Mouse (Mus musculus) CH12.LX (cell line): Measurements from ENCODE around the gene Gsdme. TPM values are rescaled to one million over a fixed set of nuclear protein-coding genes. Genes with fewer than 3 reads are reported as not detected.
A peak's percentile ranks its signal among the peaks of the same experiment; 100 is the strongest.

Source experiments
- DNase-seq: peaks from one replicate; pipeline ENCODE4 v3.0.0-alpha.2; 2013; ENCODE audit errors: extremely low read depth
- H3K27ac ChIP-seq: 2 replicates; pipeline ENCODE4 v1.5.1; 2012; ENCODE audit warnings: low read depth, mild to moderate bottlenecking, control low read depth, moderate library complexity; ENCODE audit not compliant: insufficient read depth
- H3K27me3 ChIP-seq: replicated peaks from 2 replicates; pipeline ENCODE3; 2012; ENCODE audit warnings: inconsistent platforms
- H3K36me3 ChIP-seq, 2 experiments: replicated peaks in 1 of 2; 2 replicates each; pipeline versions ENCODE3 to v1.6.1; 2012; ENCODE audit warnings: inconsistent platforms in 1 of 2, low read length in 1 of 2, mild to moderate bottlenecking in 1 of 2, mixed read lengths in 1 of 2, moderate library complexity in 1 of 2; ENCODE audit not compliant: control insufficient read depth in 1 of 2, insufficient read depth in 1 of 2
- H3K4me1 ChIP-seq, 2 experiments: 2 replicates each; pipeline ENCODE4 v1.6.1; 2012; ENCODE audit warnings: inconsistent platforms in 1 of 2, moderate library complexity in 1 of 2; ENCODE audit not compliant: insufficient read depth in 2 of 2, control insufficient read depth in 1 of 2
- H3K4me2 ChIP-seq: 2 replicates; pipeline ENCODE4 v1.6.1; 2012; ENCODE audit warnings: low read depth, mild to moderate bottlenecking, control low read depth; ENCODE audit not compliant: poor library complexity, insufficient read depth, severe bottlenecking
- H3K4me3 ChIP-seq, 3 experiments: fragments of 150-350 bp in 1 of 3; sonication (generic) in 1 of 3; replicated peaks in 1 of 3; 2 replicates each; pipeline versions ENCODE3 to v1.5.1; 2011 to 2012; ENCODE audit warnings: low read depth in 2 of 3, low read length in 2 of 3, mild to moderate bottlenecking in 2 of 3, moderate library complexity in 2 of 3, control low read depth in 1 of 3, improper control_type of control experiment in 1 of 3, inconsistent platforms in 1 of 3, mixed read lengths in 1 of 3; ENCODE audit not compliant: poor library complexity in 1 of 3
- H3K79me2 ChIP-seq: replicated peaks from 2 replicates; pipeline ENCODE4 v1.6.1; 2012; ENCODE audit warnings: mild to moderate bottlenecking, moderate library complexity; ENCODE audit not compliant: control insufficient read depth, poor library complexity, insufficient read depth, severe bottlenecking; ENCODE audit errors: extremely low read depth
- H3K9ac ChIP-seq: 2 replicates; pipeline ENCODE4 v1.6.1; 2012; ENCODE audit warnings: low read depth, mild to moderate bottlenecking, control low read depth, moderate library complexity; ENCODE audit not compliant: insufficient read depth
- H3K9me3 ChIP-seq: replicated peaks from 2 replicates; pipeline ENCODE3; 2012; ENCODE audit warnings: low read length, inconsistent platforms, mixed read lengths
- BHLHE40 ChIP-seq: IDR thresholded peaks from 2 replicates; pipeline ENCODE4 v1.6.1; 2011; ENCODE audit warnings: mild to moderate bottlenecking, low read depth, low read length, improper control_type of control experiment
- CHD1 ChIP-seq: IDR thresholded peaks from 2 replicates; pipeline ENCODE4 v1.6.1; 2012; ENCODE audit warnings: low read depth, low read length, improper control_type of control experiment, inconsistent platforms
- ELF1 ChIP-seq: IDR thresholded peaks from 2 replicates; pipeline ENCODE4 v1.6.1; 2014; ENCODE audit warnings: low read depth, mild to moderate bottlenecking, inconsistent platforms, low read length, improper control_type of control experiment
- EP300 ChIP-seq: IDR thresholded peaks from 2 replicates; pipeline ENCODE4 v1.6.1; 2011; ENCODE audit warnings: low read length, improper control_type of control experiment
- GABPA ChIP-seq: IDR thresholded peaks from 2 replicates; pipeline ENCODE4 v1.6.1; 2012; ENCODE audit warnings: low read depth, low read length, improper control_type of control experiment, inconsistent platforms; ENCODE audit not compliant: insufficient replicate concordance
- HCFC1 ChIP-seq: IDR thresholded peaks from 2 replicates; pipeline ENCODE4 v1.6.1; 2012; ENCODE audit warnings: low read depth, mild to moderate bottlenecking, inconsistent platforms, low read length, improper control_type of control experiment
- IRF4 ChIP-seq: IDR thresholded peaks from 2 replicates; pipeline ENCODE4 v1.6.1; 2014; ENCODE audit warnings: low read depth, mild to moderate bottlenecking, inconsistent platforms, low read length, improper control_type of control experiment
- JUN ChIP-seq: IDR thresholded peaks from 2 replicates; pipeline ENCODE4 v1.6.1; 2011; ENCODE audit warnings: low read depth, mild to moderate bottlenecking, low read length, improper control_type of control experiment, moderate library complexity; ENCODE audit not compliant: insufficient read depth
- JUND ChIP-seq: conservative IDR thresholded peaks from 2 replicates; pipeline ENCODE4 v1.6.1; 2011; ENCODE audit warnings: low read depth, low read length, improper control_type of control experiment
- KAT2A ChIP-seq: IDR thresholded peaks from 2 replicates; pipeline ENCODE4 v1.6.1; 2012; ENCODE audit warnings: low read length, improper control_type of control experiment, inconsistent platforms; ENCODE audit not compliant: insufficient replicate concordance
- MAFK ChIP-seq: IDR thresholded peaks from 2 replicates; pipeline ENCODE4 v1.6.1; 2011; ENCODE audit warnings: low read length, improper control_type of control experiment; ENCODE audit not compliant: insufficient replicate concordance
- MAX ChIP-seq: IDR thresholded peaks from 2 replicates; pipeline ENCODE4 v1.6.1; 2011; ENCODE audit warnings: low read length, improper control_type of control experiment
- MAZ ChIP-seq: IDR thresholded peaks from 2 replicates; pipeline ENCODE4 v1.6.1; 2012; ENCODE audit warnings: low read depth, mild to moderate bottlenecking, inconsistent platforms, low read length, improper control_type of control experiment, moderate library complexity
- MXI1 ChIP-seq: IDR thresholded peaks from 2 replicates; pipeline ENCODE4 v1.6.1; 2011; ENCODE audit warnings: mild to moderate bottlenecking, low read depth, low read length, improper control_type of control experiment
- MYC ChIP-seq: IDR thresholded peaks from 2 replicates; pipeline ENCODE4 v1.6.1; 2011; ENCODE audit warnings: low read depth, mild to moderate bottlenecking, improper control_type of control experiment, low read length
- NELFE ChIP-seq: IDR thresholded peaks from 2 replicates; pipeline ENCODE4 v1.6.1; 2011; ENCODE audit warnings: low read depth, low read length, improper control_type of control experiment
- NRF1 ChIP-seq: IDR thresholded peaks from 2 replicates; pipeline ENCODE4 v1.6.1; 2014; ENCODE audit warnings: low read depth, mild to moderate bottlenecking, inconsistent platforms, low read length, improper control_type of control experiment, moderate library complexity
- PAX5 ChIP-seq: IDR thresholded peaks from 2 replicates; pipeline ENCODE4 v1.6.1; 2012; ENCODE audit warnings: low read length, inconsistent platforms, mixed read lengths
- POLR2A ChIP-seq: IDR thresholded peaks from 2 replicates; pipeline ENCODE4 v1.6.1; 2011; ENCODE audit warnings: low read depth, mild to moderate bottlenecking, improper control_type of control experiment, low read length
- POLR2AphosphoS2 ChIP-seq: IDR thresholded peaks from 2 replicates; pipeline ENCODE4 v1.6.1; 2011; ENCODE audit warnings: low read depth, low read length, improper control_type of control experiment
- RCOR1 ChIP-seq: conservative IDR thresholded peaks from 2 replicates; pipeline ENCODE4 v1.6.1; 2012; ENCODE audit warnings: low read depth, mild to moderate bottlenecking, inconsistent platforms, low read length, improper control_type of control experiment
- SMC3 ChIP-seq: IDR thresholded peaks from 2 replicates; pipeline ENCODE4 v1.6.1; 2011; ENCODE audit warnings: low read depth, low read length, improper control_type of control experiment
- TBP ChIP-seq: conservative IDR thresholded peaks from 2 replicates; pipeline ENCODE4 v1.6.1; 2011; ENCODE audit warnings: low read depth, low read length, improper control_type of control experiment
- USF1 ChIP-seq: IDR thresholded peaks from 2 replicates; pipeline ENCODE4 v1.6.1; 2014; ENCODE audit warnings: low read depth, mild to moderate bottlenecking, inconsistent platforms, low read length, improper control_type of control experiment
- ZMIZ1 ChIP-seq: IDR thresholded peaks from 2 replicates; pipeline ENCODE4 v1.6.1; 2012; ENCODE audit warnings: low read depth, mild to moderate bottlenecking, inconsistent platforms, low read length, improper control_type of control experiment
- dilution Hi-C: fragments of 300-500 bp; cut with MboI; formaldehyde crosslinking; loops from 2 replicates; pipeline ENCODE4 v1.14.3; 2020; ENCODE audit warnings: low sequenced_read_pairs; ENCODE audit not compliant: extremely low pct_unique_long_range_greater_than_20kb, extremely low pct_ligation_motif_present
- in situ Hi-C: fragments of 300-500 bp; cut with MboI; formaldehyde crosslinking; loops from 3 replicates; pipeline ENCODE4 v1.14.3; 2019; ENCODE audit warnings: low sequenced_read_pairs, low pct_ligation_motif_present, low pct_unique_long_range_greater_than_20kb, mixed read lengths
- polyA plus RNA-seq: library from polyadenylated mRNA; unstranded; fragments of >175 nt; gene quantifications from 2 replicates; pipeline ENCODE4 v1.2.1, GENCODE M21; 2012; ENCODE audit warnings: low read depth; ENCODE audit not compliant: insufficient read length
- total RNA-seq, 2 experiments: library from RNA; depleted of rRNA; stranded (reverse); fragments of 300-350 nt in 1 of 2; fragments of >200 nt in 1 of 2; gene quantifications; 2 replicates each; pipeline ENCODE4 v1.2.3; 2012 to 2014

Gsdme gene
- total and polyA plus RNA-seq, 3 experiments = 0.38 to 1.8 TPM; not detected in 1

- Histone ChIP-seq H3K4me1 (peaks cover 0 to 17% of the 10 kb centered on the region in 2 experiments; a peak in 2 of 4 replicates), H3K79me2 (no peaks in the 10 kb centered on the region), H3K4me2 (no peak overlapping the region), H3K9ac (no peak overlapping the region), H3K4me3 (no peak overlapping the region), H3K36me3 (peaks cover 15 to 60% of the 10 kb centered on the region in 2 experiments), H3K27ac (no peak overlapping the region), H3K9me3 (no peaks in the 10 kb centered on the region), H3K27me3 (no peaks in the 10 kb centered on the region)
- TF ChIP-seq POLR2A (no peak), MAX (no peak), IRF4 (no peak), ZMIZ1 (no peak), POLR2AphosphoS2 (no peak), TBP (no peak), MAFK (no peak), HCFC1 (no peak), RCOR1 (no peak), NELFE (no peak), MAZ (no peak), JUND (no peak), GABPA (no peak)
- dilution Hi-C loops = no loop called here
- in situ Hi-C loops = no loop called here
- DNase-seq = no peak
Measured at GRCm38 (mm10) chr6:50193851-50194250, 69.8 kb downstream of the Gsdme start.

- dilution Hi-C loops (no loop called here), in situ Hi-C loops (no loop called here)
- Histone ChIP-seq H3K9ac (no peak overlapping the region; the same call in 1 of the 2 replicates), H3K4me3 (no peak overlapping the region), H3K79me2 (no peaks in the 10 kb centered on the region), H3K4me1 (peaks cover 0 to 20% of the 10 kb centered on the region in 2 experiments; a peak in 2 of 4 replicates), H3K4me2 (peak overlapping the region; percentile 36; the same call in 1 of the 2 replicates), H3K36me3 (peaks cover 15 to 56% of the 10 kb centered on the region in 2 experiments), H3K9me3 (no peaks in the 10 kb centered on the region), H3K27ac (no peak overlapping the region), H3K27me3 (no peaks in the 10 kb centered on the region)
- TF ChIP-seq CHD1 (0 out of 2 replicates have a peak, but pooled peaks have one; percentile 51), MAFK (0 out of 2 replicates have a peak, but pooled peaks have one; percentile 14), ELF1 (no peak), MAX (no peak), NELFE (no peak), KAT2A (no peak), JUN (peak; percentile 7; the same call in 1 of the 2 replicates), PAX5 (no peak), MAZ (peak; percentile 19; the same call in 1 of the 2 replicates), MYC (0 out of 2 replicates have a peak, but pooled peaks have one; percentile 28), NRF1 (no peak), USF1 (no peak), SMC3 (no peak), BHLHE40 (no peak; the same call in 1 of the 2 replicates), MXI1 (no peak), EP300 (peak; percentile 70), IRF4 (peak; percentile 78)
- DNase-seq = peak; percentile 29
Measured at GRCm38 (mm10) chr6:50192822-50193221, 70.8 kb downstream of the Gsdme start.
